Mouse (Mus musculus): Measurements from ENCODE around the gene Zfp626.
"Not testable (repeated sequence)": the region's sequence is repeated elsewhere in the genome, so short reads cannot be mapped to it uniquely, and the experiment has no call there.

- TF ChIP-seq GATA1, TAL1 (IDR thresholded peaks at IDR 0.05; ENCODE audit: low read length): not testable (repeated sequence)
Measured at GRCm38 (mm10) chr7:27862578-27862977, 55.6 kb downstream of the Zfp626 start.

All from erythroblast, embryonic 14.5 days (primary cell).